Mouse (Mus musculus) limb, embryonic 14.5 days (tissue): ENCODE measurements around the gene C2cd4a. TPM values are rescaled to one million over a fixed set of nuclear protein-coding genes. Genes with fewer than 3 reads are reported as not detected.

Experiments used
- ATAC-seq: fragments of 200-750 bp; cut with Nextera tagmentation; 2 replicates; pipeline ENCODE4 v1.8.0; 2017; ENCODE audit warnings: low read depth, moderate number of reproducible peaks, moderate TSS enrichment; ENCODE audit not compliant: low FRiP score
- DNase-seq: peaks from one replicate; pipeline ENCODE4 v3.0.0-alpha.2; 2015; ENCODE audit warnings: low spot score
- H3K27ac ChIP-seq: fragments of 300-500 bp; sonication (generic); replicated peaks from 2 replicates; pipeline ENCODE4 v1.5.1; 2014; ENCODE audit warnings: low read depth, mild to moderate bottlenecking, low read length, moderate library complexity, mixed read lengths
- H3K27me3 ChIP-seq: fragments of 300-500 bp; sonication (generic); 2 replicates; pipeline ENCODE4 v1.6.1; 2014; ENCODE audit warnings: low read length, mixed read lengths; ENCODE audit not compliant: control insufficient read depth, insufficient read depth
- H3K36me3 ChIP-seq: fragments of 300-500 bp; sonication (generic); 2 replicates; pipeline ENCODE4 v1.6.1; 2014; ENCODE audit warnings: mild to moderate bottlenecking, low read length, moderate library complexity, mixed read lengths; ENCODE audit not compliant: control insufficient read depth, insufficient read depth
- H3K4me1 ChIP-seq: fragments of 300-500 bp; sonication (generic); 2 replicates; pipeline ENCODE4 v1.6.1; 2014; ENCODE audit warnings: antibody characterized with exemption, low read length, mixed read lengths; ENCODE audit not compliant: control insufficient read depth, insufficient read depth
- H3K4me2 ChIP-seq: fragments of 300-500 bp; sonication (generic); replicated peaks from 2 replicates; pipeline ENCODE4 v1.6.1; 2014; ENCODE audit warnings: low read depth, mild to moderate bottlenecking, low read length, moderate library complexity; ENCODE audit not compliant: severe bottlenecking
- H3K4me3 ChIP-seq: fragments of 300-500 bp; sonication (generic); replicated peaks from 2 replicates; pipeline ENCODE4 v1.5.1; 2014; ENCODE audit warnings: low read length
- H3K9ac ChIP-seq: fragments of 300-500 bp; sonication (generic); 2 replicates; pipeline ENCODE4 v1.6.1; 2014; ENCODE audit warnings: mild to moderate bottlenecking, low read depth, low read length, moderate library complexity; ENCODE audit not compliant: severe bottlenecking
- H3K9me3 ChIP-seq: fragments of 300-500 bp; sonication (generic); 2 replicates; pipeline ENCODE4 v1.6.1; 2016; ENCODE audit warnings: low read length; ENCODE audit not compliant: control insufficient read depth
- POLR2A ChIP-seq: fragments of 200-500 bp; IDR thresholded peaks from 2 replicates; pipeline ENCODE4 v1.8.0; 2012; ENCODE audit warnings: inconsistent platforms, mild to moderate bottlenecking, moderate library complexity, borderline replicate concordance; ENCODE audit not compliant: insufficient read depth, insufficient read length; ENCODE audit errors: extremely low read depth
- WGBS: fragments of 180-500 bp; shearing (Covaris S2); extraction: QIAGEN DNeasy Blood & Tissue Kit; methylation state at CpG from one replicate; pipeline ENCODE4 v1.1.7; 2014; 5-methylcytosine and 5-hydroxymethylcytosine counted together
- polyA plus RNA-seq, 2 experiments: library from polyadenylated mRNA; depleted of rRNA in 1 of 2; stranded (reverse) in 1 of 2; unstranded in 1 of 2; fragments of >200 nt; fragmentation: Nextera tagmentation in 1 of 2; extraction: Ambion mirVana in 1 of 2; gene quantifications; 2 replicates each; pipeline versions ENCODE4 v1.2.1 to v1.2.3; 2012 to 2014

C2cd4a gene
- polyA plus RNA-seq, 2 experiments: 1.0 to 1.3 TPM

- no peak overlapping the region for H3K9ac ChIP-seq
- ATAC-seq: no peak
- H3K4me2 ChIP-seq: no peak overlapping the region
- whole genome bisulfite sequencing: 59% methylated on average over 5 of the region's 5 CpGs
- H3K4me1 ChIP-seq: no peaks in the 10 kb centered on the region
- no peaks in the 10 kb centered on the region for H3K9me3 ChIP-seq
- DNase-seq: no peak
- no peak overlapping the region for H3K27ac ChIP-seq
- no peak for TF ChIP-seq POLR2A
- no peaks in the 10 kb centered on the region for H3K27me3 ChIP-seq
- no peaks in the 10 kb centered on the region for H3K36me3 ChIP-seq
- H3K4me3 ChIP-seq: no peak overlapping the region
Measured at GRCm38 (mm10) chr9:67845648-67846047, 13.5 kb upstream of the C2cd4a start.

GRCm38 (mm10) chr9:67845012-67845411, 12.9 kb upstream of the C2cd4a start:
- no peak overlapping the region for H3K4me3 ChIP-seq
- DNase-seq: no peak
- WGBS: 70% methylated on average over 4 of the region's 4 CpGs
- ATAC-seq: no peak
- H3K27ac ChIP-seq: no peak overlapping the region
- H3K9me3 ChIP-seq: no peaks in the 10 kb centered on the region
- no peaks in the 10 kb centered on the region for H3K36me3 ChIP-seq
- TF ChIP-seq POLR2A: no peak
- no peaks in the 10 kb centered on the region for H3K4me1 ChIP-seq
- no peak overlapping the region for H3K9ac ChIP-seq
- no peaks in the 10 kb centered on the region for H3K27me3 ChIP-seq
- H3K4me2 ChIP-seq: no peak overlapping the region

- Histone ChIP-seq H3K4me2 (no peak overlapping the region), H3K4me1 (peaks cover 3% of the 10 kb centered on the region; the same call in 1 of the 2 replicates), H3K27ac (no peak overlapping the region), H3K9ac (no peak overlapping the region), H3K9me3 (no peaks in the 10 kb centered on the region), H3K36me3 (no peaks in the 10 kb centered on the region), H3K27me3 (no peaks in the 10 kb centered on the region), H3K4me3 (no peak overlapping the region)
- DNase-seq (no peak), ATAC-seq (no peak)
- 33% methylated on average over 5 of the region's 5 CpGs for WGBS
- no peak for TF ChIP-seq POLR2A
Measured at GRCm38 (mm10) chr9:67842797-67843196, 10.7 kb upstream of the C2cd4a start.

DNA sequence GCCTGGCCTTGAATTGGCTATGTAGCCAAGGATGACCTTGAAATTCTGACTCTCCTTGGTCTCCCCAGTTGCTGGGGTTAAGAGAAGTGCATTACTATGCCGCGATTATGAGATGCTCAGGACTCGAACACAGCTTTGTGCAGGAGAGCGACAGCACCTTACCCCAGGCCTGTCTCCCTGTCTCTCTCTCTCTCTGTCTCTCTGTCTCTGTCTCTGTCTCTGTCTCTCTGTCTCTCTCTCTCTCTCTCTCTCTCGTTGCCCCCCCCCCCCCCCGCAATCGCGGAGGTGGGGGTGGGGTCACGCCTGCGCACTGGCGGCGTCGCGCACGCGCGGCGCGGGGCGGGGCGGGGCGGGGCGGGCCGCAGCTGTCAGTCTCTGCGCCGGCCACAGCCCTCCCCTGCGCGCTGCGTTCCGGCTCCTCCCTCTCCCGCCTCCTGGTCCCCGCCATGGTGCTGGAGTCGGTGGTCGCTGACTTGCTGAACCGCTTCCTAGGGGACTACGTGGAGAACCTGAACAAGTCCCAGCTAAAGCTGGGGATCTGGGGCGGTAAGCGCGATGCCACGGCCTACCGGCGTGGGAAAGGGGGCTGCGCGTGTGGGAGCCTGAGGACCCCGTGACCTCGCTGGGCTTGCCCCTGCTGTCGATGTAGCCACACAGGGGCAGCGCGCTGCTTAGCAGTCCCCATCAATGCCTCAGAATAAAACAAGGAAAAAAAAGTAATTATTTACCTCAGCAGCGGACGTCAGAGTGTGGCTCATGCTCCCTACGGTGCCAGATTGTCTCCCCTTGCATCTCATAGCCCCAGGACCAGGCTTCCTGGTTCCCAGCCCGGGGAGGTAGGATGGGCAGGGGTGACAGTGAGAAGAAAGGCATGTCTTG, 8.1 kb upstream of the C2cd4a start, which contains the start of gene Vps13c:
TSS of gene Vps13c (plus strand) at position 416 of the 879 bp plus-strand sequence.
- peak within 1 kb of the TSS; percentile 82 for H3K4me2 ChIP-seq
- H3K9ac ChIP-seq: peak within 1 kb of the TSS; percentile 64
- no peak within 1 kb of the TSS; the same call in 1 of the 2 replicates for H3K27ac ChIP-seq
- no peaks in the 10 kb centered on the region for H3K27me3 ChIP-seq
- H3K9me3 ChIP-seq: no peaks in the 10 kb centered on the region
- H3K4me1 ChIP-seq: peaks cover 3% of the 10 kb centered on the region; the same call in 1 of the 2 replicates
- ATAC-seq (peak; percentile 99), DNase-seq (peak; percentile 83)
- TF ChIP-seq POLR2A: 0 out of 2 replicates have a peak, but pooled peaks have one; percentile 38
- no peaks in the 10 kb centered on the region for H3K36me3 ChIP-seq
- WGBS: under 1% methylated on average over 47 of the region's 53 CpGs
- H3K4me3 ChIP-seq: peak within 1 kb of the TSS; percentile 77

DNA sequence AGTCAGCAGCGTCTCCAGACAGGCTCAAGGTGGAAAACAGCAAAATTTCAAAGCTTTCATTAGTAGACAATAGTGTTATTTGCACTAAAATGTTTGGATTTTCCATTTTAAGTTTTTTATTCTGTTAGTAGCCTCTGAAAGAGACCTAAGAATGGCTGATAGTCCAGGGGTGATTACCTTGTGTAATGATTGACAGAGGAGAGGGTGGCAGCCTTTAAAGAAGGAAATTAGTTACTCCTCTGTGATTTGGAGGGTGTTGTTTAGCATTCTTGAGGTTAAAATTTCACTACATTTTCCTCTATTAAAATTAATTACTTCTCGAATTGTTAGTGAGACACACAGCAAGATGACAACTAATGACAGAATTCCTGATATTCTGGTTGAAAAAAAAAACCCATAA, 5.2 kb upstream of the C2cd4a start:
- H3K36me3 ChIP-seq: no peaks in the 10 kb centered on the region
- no peaks in the 10 kb centered on the region for H3K9me3 ChIP-seq
- no peak overlapping the region for H3K4me3 ChIP-seq
- H3K27ac ChIP-seq: no peak overlapping the region
- TF ChIP-seq POLR2A: no peak
- DNase-seq (no peak), ATAC-seq (no peak)
- 59% methylated on average over 2 of the region's 2 CpGs for WGBS
- peaks cover 5% of the 10 kb centered on the region for H3K4me1 ChIP-seq
- peaks cover 2% of the 10 kb centered on the region; the same call in 1 of the 2 replicates for H3K27me3 ChIP-seq
- no peak overlapping the region for H3K9ac ChIP-seq
- H3K4me2 ChIP-seq: no peak overlapping the region
